Comparison of ENCODE assay signal across 13 mouse cellular contexts in the genomic region with DNA sequence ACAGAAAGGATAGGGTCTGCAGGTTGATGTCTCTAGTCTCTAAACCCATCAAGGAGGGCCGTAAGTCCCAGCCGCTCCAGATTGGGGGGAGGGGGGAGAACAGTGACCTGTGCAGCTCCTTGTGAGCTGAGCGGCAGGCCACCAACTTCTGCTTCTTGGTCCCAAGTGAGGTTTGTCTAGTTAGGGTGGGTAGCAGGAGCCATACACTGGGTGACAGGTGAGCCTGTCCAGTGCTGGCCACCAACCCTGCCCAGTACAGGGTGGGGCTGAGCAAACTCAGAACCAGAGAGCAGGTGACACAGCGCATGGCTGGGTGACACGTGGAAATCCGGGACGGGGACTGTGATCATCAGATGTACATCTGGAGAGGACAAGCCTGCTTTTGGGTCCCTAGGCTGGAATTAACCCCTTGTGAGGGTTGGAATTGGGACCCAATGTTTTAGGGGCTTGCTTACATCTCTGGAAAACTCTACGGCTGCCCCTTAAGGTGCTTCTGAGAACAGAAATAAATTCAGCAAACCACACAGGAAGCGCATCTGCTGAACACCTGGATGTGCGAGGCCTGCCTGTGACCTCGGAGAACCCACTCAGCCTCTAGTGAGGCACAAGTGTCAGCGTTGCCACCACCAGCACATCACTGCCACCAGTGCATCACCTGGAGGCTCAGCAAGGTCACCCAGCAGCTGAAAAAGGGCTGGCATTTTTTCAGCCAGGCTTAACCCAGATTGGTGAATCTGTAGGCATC. TPM values are rescaled to one million over a fixed set of nuclear protein-coding genes. Genes with fewer than 3 reads are reported as not detected.
DNase-seq lines count a peak whose midpoint lies in the region; ATAC-seq and TF ChIP-seq lines count a peak whose summit lies in the region.
"Had no signal": no experiment of that assay in that cellular context is flagged by ENCODE, and none has a peak within 500 bp of the region (broad histone marks: within the 10 kb centered on the region; RNA-seq: fewer than 3 reads in every experiment).

No protein-coding gene starts in this region.

- H3K27me3 ChIP-seq in liver, embryonic 12.5 days (replicated peaks): peaks cover 15% of the 10 kb centered on the region
- H3K27me3 ChIP-seq in stomach, embryonic 16.5 days (ENCODE audit: control insufficient read depth, insufficient read depth, low read length): no peaks in the 10 kb centered on the region
- no peaks in the 10 kb centered on the region for H3K27me3 ChIP-seq in kidney, adult 2 months (replicated peaks; ENCODE audit: control insufficient read depth, insufficient read depth, low read length)
- H3K27me3 ChIP-seq: neural tube, embryonic 13.5 days had no signal

- peak overlapping the region; percentile 82; the same call in 1 of the 2 replicates for H3K4me2 ChIP-seq in liver, embryonic 12.5 days
- H3K4me2 ChIP-seq in stomach, embryonic 16.5 days (ENCODE audit: low read depth, low read length): no peak overlapping the region
- H3K4me2 ChIP-seq: neural tube, embryonic 13.5 days had no signal

- no peaks in the 10 kb centered on the region for H3K36me3 ChIP-seq in liver, embryonic 12.5 days
- H3K36me3 ChIP-seq in stomach, embryonic 16.5 days (ENCODE audit: control insufficient read depth, insufficient read depth, low read length): no peaks in the 10 kb centered on the region
- no peaks in the 10 kb centered on the region for H3K36me3 ChIP-seq in kidney, adult 2 months (ENCODE audit: control insufficient read depth, insufficient read depth, low read length)
- H3K36me3 ChIP-seq: neural tube, embryonic 13.5 days had no signal

- no peaks in the 10 kb centered on the region for H3K9me3 ChIP-seq in liver, embryonic 12.5 days (replicated peaks)
- H3K9me3 ChIP-seq in stomach, embryonic 16.5 days (replicated peaks; ENCODE audit: control insufficient read depth, low read length): no peaks in the 10 kb centered on the region
- H3K9me3 ChIP-seq: neural tube, embryonic 13.5 days had no signal

- H3K9ac ChIP-seq in liver, embryonic 12.5 days: peak overlapping the region; percentile 80; the same call in 1 of the 2 replicates
- H3K9ac ChIP-seq in stomach, embryonic 16.5 days (ENCODE audit: low read length): peak overlapping the region; percentile 31; the same call in 1 of the 2 replicates
- H3K9ac ChIP-seq: neural tube, embryonic 13.5 days had no signal

- peaks cover 86% of the 10 kb centered on the region for H3K4me1 ChIP-seq in liver, embryonic 12.5 days
- peaks cover 9% of the 10 kb centered on the region; the same call in 1 of the 2 replicates for H3K4me1 ChIP-seq in stomach, embryonic 16.5 days (ENCODE audit: control insufficient read depth, insufficient read depth, low read length)
- H3K4me1 ChIP-seq in kidney, adult 2 months (ENCODE audit: control insufficient read depth, insufficient read depth, low read length): peaks cover 2% of the 10 kb centered on the region

- no peak overlapping the region for H3K4me3 ChIP-seq in liver, embryonic 12.5 days
- H3K4me3 ChIP-seq in stomach, embryonic 16.5 days (replicated peaks; ENCODE audit: low read length): no peak overlapping the region
- H3K4me3 ChIP-seq in kidney, adult 2 months (ENCODE audit: insufficient read depth, low read depth, low read length): no peak overlapping the region
- H3K4me3 ChIP-seq: neural tube, embryonic 13.5 days had no signal

- WGBS in liver, embryonic 12.5 days (ENCODE audit: insufficient replicate concordance): 34% methylated on average over 12 of the region's 12 CpGs
- 71% methylated on average over 12 of the region's 12 CpGs for WGBS in stomach, embryonic 16.5 days
- 84% methylated on average over 12 of the region's 12 CpGs for WGBS in kidney, adult 2 months

- TF ChIP-seq POLR2A in kidney, adult 2 months (IDR thresholded peaks at IDR 0.05; ENCODE audit: low read depth, low read length): no peak

- TF ChIP-seq CTCF in kidney, adult 2 months (conservative IDR thresholded peaks at IDR 0.05; ENCODE audit: insufficient read depth, insufficient read length, low read depth, low read length): no peak

- no peak for ATAC-seq in liver, embryonic 12.5 days
- ATAC-seq in stomach, embryonic 16.5 days (ENCODE audit: insufficient read depth, low FRiP score): no peak; the same call in 1 of the 2 replicates
- ATAC-seq: midbrain, embryonic 16.5 days had no signal

- peak overlapping the region; percentile 84; the same call in 1 of the 2 replicates for H3K27ac ChIP-seq in liver, embryonic 12.5 days
- H3K27ac ChIP-seq in stomach, embryonic 16.5 days (ENCODE audit: low read length): no peak overlapping the region; the same call in 1 of the 2 replicates
- no peak overlapping the region for H3K27ac ChIP-seq in kidney, adult 2 months (ENCODE audit: insufficient read depth, low read depth, low read length)
- H3K27ac ChIP-seq: neural tube, embryonic 13.5 days had no signal

- peak; percentile 94 for DNase-seq in A20 (ENCODE audit: low read depth, low spot score)
- peak; percentile 52 for DNase-seq in CD4-positive, CD25-positive, alpha-beta regulatory T cell, adult 2 months (ENCODE audit: low read depth, low spot score)
- no peak for DNase-seq in frontal cortex, adult 2 months (ENCODE audit: extremely low spot score in 1 of 2, low spot score in 1 of 2)
- no peak for DNase-seq in kidney, adult 2 months
- no peak for DNase-seq in retina, postnatal 1 day
- DNase-seq in layer of hippocampus, postnatal 25 days (ENCODE audit: extremely low spot score in 1 of 2, low spot score in 1 of 2): no peak
- DNase-seq: cerebellum, adult 8-10 months; kidney, postnatal 25 days; lung, postnatal 36 days had no signal

RNA-seq across cellular contexts. Expression of a gene that starts 2.7 kb away (rescaled TPM):
- 7.7 and 8.0 TPM in 2 replicates for polyA plus RNA-seq in liver, embryonic 12.5 days (2016; fragmentation: Nextera tagmentation; extraction: Ambion mirVana)
- 3.2 and 4.1 TPM in 2 replicates for polyA plus RNA-seq in stomach, embryonic 16.5 days (2015; fragmentation: Nextera tagmentation; extraction: Ambion mirVana)
- 7.7 and 8.6 TPM in 2 replicates for polyA plus RNA-seq in frontal cortex, adult 2 months (2012; rRNA removed)
- polyA plus RNA-seq in kidney, adult 2 months (2012; rRNA removed): 5.5 and 6.7 TPM in 2 replicates
- 10 to 100 TPM; 40.0 to 43.6 TPM for total RNA-seq in layer of hippocampus, postnatal 25 days (2021)

Comparison
In these comparisons a context has a peak if more than half of its experiments do, and no peak if none do; other contexts are left out.
1. DNase-seq: peak in A20 (single experiment) and CD4-positive, CD25-positive, alpha-beta regulatory T cell, adult 2 months (single experiment); none in frontal cortex, adult 2 months (0 of 2), kidney, adult 2 months (single experiment), retina, postnatal 1 day (single experiment) and layer of hippocampus, postnatal 25 days (0 of 2).